In genomic region chr1:162079989-162080388, GRCm38 (mm10) we compare ENCODE assay signal across 28 mouse cellular contexts.
"Had no signal": no experiment of that assay in that cellular context is flagged by ENCODE, and none has a peak within 500 bp of the region (broad histone marks: within the 10 kb centered on the region; RNA-seq: fewer than 3 reads in every experiment).

No protein-coding gene starts in this region.

- H3K4me1 ChIP-seq: liver, embryonic 12.5 days; liver, embryonic 15.5 days; megakaryocyte, embryonic 14.5 days had no signal

- DNase-seq: kidney, adult 18-20 months; kidney, adult 9 months; kidney, postnatal 14 days; kidney, postnatal 4 days; layer of hippocampus, postnatal 36 days; liver; lung, adult 18-20 months; lung, postnatal 10 days; lung, postnatal 36 days; retina, postnatal 1 day; right cerebral cortex, postnatal 25 days; spleen, adult 18-20 months; thymus, adult 2 months; thymus, postnatal 14 days; thymus, postnatal 4 days had no signal

- H3K4me2 ChIP-seq: liver, embryonic 12.5 days; liver, embryonic 15.5 days; lung, embryonic 15.5 days; midbrain, embryonic 13.5 days; neural tube, embryonic 13.5 days; stomach, embryonic 15.5 days had no signal

- ATAC-seq: intestine, embryonic 16.5 days; liver, embryonic 12.5 days; midbrain, embryonic 13.5 days; midbrain, embryonic 16.5 days had no signal

- H3K9ac ChIP-seq: liver, embryonic 12.5 days; liver, embryonic 15.5 days; lung, embryonic 15.5 days; midbrain, embryonic 13.5 days; neural tube, embryonic 13.5 days; stomach, embryonic 15.5 days had no signal

- H3K36me3 ChIP-seq: liver, embryonic 12.5 days; liver, embryonic 15.5 days; lung, embryonic 15.5 days; midbrain, embryonic 10.5 days; midbrain, embryonic 13.5 days; neural tube, embryonic 13.5 days; stomach, embryonic 15.5 days had no signal

- H3K27me3 ChIP-seq: liver, embryonic 12.5 days; liver, embryonic 15.5 days; lung, embryonic 15.5 days; midbrain, embryonic 13.5 days; neural tube, embryonic 13.5 days; stomach, embryonic 15.5 days had no signal

- H3K4me3 ChIP-seq: layer of hippocampus, adult 2 months; left cerebral cortex, adult 2 months; liver, embryonic 12.5 days; liver, embryonic 15.5 days; lung, embryonic 15.5 days; megakaryocyte, embryonic 14.5 days; midbrain, embryonic 10.5 days; midbrain, embryonic 13.5 days; myocyte; neural tube, embryonic 13.5 days; stomach, embryonic 15.5 days had no signal

- H3K27ac ChIP-seq: layer of hippocampus, adult 2 months; left cerebral cortex, adult 2 months; liver, embryonic 12.5 days; liver, embryonic 15.5 days; lung, embryonic 15.5 days; midbrain, embryonic 10.5 days; midbrain, embryonic 13.5 days; neural tube, embryonic 13.5 days; stomach, embryonic 15.5 days had no signal

- H3K9me3 ChIP-seq: liver, embryonic 12.5 days; liver, embryonic 15.5 days; lung, embryonic 15.5 days; megakaryocyte, embryonic 14.5 days; midbrain, embryonic 10.5 days; midbrain, embryonic 13.5 days; neural tube, embryonic 13.5 days; stomach, embryonic 15.5 days had no signal
